Mouse (Mus musculus) adrenal gland, postnatal 10 days (tissue): ENCODE measurements around the gene Nom1. TPM values are rescaled to one million over a fixed set of nuclear protein-coding genes. Genes with fewer than 3 reads are reported as not detected.
"Not testable (repeated sequence)": the region's sequence is repeated elsewhere in the genome, so short reads cannot be mapped to it uniquely, and the experiment has no call there.

Experiments used
- DNase-seq: peaks from one replicate; pipeline ENCODE4 v3.0.0; 2021; ENCODE audit warnings: mixed read lengths
- long read RNA-seq, 2 experiments: library from polyadenylated mRNA; stranded (forward); transcript quantifications; one replicate each; pipeline ENCODE4 v2.0.0; 2021
- total RNA-seq, 2 experiments: library from RNA; stranded (reverse); gene quantifications; 2 replicates each; pipeline ENCODE4 v1.2.3; 2021

Nom1 gene
- 10 to 100 TPM; 28.8 to 30.4 TPM for total RNA-seq
- long read RNA-seq, experiment 1, full-length matches to known transcripts: 41 of 74 reads
- long read RNA-seq, experiment 1, partial matches to known transcripts: 8 of 74 reads
- long read RNA-seq, experiment 1, other reads (novel, unspliced or antisense): 25 of 74 reads
- long read RNA-seq, experiment 2, full-length matches to known transcripts: 37 of 60 reads
- long read RNA-seq, experiment 2, partial matches to known transcripts: 16 of 60 reads
- long read RNA-seq, experiment 2, other reads (novel, unspliced or antisense): 7 of 60 reads

DNA sequence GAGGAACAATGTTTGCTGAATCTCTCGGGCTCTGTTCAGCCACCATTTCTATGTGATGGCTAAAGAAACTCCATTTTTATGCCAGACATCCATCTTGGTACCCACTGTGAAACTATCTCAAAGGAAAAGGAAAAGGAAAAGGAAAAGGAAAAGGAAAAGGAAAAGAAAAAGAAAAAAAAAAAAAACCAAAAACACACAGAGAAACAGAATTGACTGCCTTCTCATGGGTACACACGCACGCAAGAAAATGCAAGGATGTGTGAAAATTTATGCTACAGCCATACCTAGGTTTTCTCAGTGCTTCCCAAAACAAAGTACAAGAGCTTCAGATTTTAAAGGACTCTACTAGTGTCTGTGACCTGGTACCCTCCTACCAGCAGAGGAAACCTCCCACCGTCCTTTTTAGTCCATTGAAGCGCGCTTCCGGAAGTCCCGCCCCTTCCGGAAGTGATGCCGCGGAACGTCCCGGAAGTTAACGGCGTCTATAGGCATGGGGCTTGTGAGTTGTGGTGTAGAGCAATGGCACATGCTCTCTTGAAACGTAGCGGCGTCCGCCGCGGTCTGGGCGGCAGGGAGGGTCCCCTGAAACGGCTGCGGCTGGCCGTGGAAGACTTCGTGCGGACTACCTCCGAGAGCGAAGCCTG, at the start of gene Nom1:
TSS of gene Nom1 (plus strand) at position 437 of the 644 bp plus-strand sequence.
- peak; percentile 95 for DNase-seq

DNA sequence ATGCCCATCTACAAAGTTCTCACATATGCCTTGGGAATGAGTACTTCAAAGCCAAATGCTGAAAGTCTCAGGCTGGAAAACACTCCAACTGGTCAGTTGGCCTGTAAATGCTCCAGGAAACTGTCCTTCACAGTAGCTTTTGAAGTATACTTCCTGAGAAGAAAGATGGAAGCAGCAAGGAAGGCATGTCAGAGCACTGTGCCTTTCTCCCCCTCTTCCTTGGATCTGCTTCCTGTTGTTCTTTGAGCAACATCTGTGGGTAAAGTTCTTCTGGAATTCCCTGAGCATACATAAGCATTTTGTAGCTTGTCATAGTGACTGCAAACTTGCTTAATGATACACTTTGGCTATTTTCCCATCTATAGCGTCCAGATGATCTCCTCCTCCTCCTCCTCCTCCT, 46.9 kb upstream of the Nom1 start:
- DNase-seq: no peak

GRCm38 (mm10) chr5:29388181-29388943, 46.1 kb upstream of the Nom1 start:
- peak; percentile 16 for DNase-seq

- DNase-seq: peak; percentile 94
Observed at GRCm38 (mm10) chr5:29388944-29389765, 45.3 kb upstream of the Nom1 start.

- peak; percentile 79 for DNase-seq
Observed at GRCm38 (mm10) chr5:29398427-29398826, 36.0 kb upstream of the Nom1 start.

DNA sequence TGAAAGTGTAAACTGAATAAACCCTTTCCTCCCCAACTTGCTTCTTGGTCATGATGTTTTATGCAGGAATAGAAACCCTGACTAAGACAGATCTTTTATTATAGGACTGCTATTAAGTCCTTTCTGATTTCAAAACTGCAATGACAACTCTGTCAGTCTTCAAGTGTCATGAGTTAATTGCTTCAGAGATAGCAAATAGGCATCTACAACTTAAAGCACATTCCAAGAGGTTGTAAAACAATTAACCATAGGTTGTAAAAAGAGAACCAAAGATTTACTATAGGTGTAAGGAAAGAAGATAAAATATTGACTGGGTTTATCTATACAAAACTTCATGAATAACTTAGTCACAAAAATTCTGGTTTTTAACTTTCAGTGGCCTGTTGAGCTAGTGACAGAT, 23.6 kb upstream of the Nom1 start:
- DNase-seq: no peak

- DNase-seq: no peak
Observed at GRCm38 (mm10) chr5:29413041-29413440, 21.4 kb upstream of the Nom1 start.

DNA sequence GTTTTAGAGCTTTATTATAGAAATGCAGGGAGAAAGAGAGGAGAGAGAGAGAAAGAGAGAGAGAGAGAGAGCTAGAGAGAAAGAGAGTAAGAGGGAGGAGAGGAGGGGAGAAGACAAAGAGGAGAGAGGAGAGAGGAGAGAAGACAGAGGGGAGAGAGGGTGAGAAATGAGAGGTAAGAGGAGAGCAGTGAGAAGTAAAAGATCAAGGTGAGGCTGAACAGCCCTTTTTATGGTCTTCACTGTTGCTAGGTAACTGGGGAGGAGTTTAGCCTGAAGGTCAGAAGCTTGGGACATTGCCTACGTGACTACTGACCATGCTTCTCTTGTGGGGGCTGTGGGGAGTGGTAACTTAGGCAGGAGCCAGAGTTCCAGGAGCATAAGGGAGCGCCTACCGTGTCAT, 11.1 kb upstream of the Nom1 start:
- DNase-seq: not testable (repeated sequence)

GRCm38 (mm10) chr5:29434872-29435358, 451 bp downstream of the Nom1 start:
- peak; percentile 72 for DNase-seq

DNA sequence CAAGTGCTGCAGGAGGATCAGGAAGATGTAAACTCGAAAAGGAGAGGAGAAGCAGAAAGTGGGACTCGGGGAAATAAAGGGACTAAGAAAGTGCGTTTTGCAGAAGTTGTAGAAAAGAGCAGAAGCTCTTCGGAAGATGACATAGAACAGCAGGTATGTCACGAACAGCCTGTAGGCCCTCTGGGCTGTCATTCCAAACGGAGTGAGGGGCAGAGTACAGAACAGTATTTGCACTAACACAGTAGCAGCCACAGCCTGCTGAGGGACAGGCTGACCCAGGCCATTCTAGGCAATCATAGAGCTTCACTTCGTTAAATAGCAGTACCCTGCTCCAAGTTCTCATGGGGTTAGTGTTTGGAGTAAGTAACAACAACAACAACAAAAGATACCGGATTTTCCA, 1.0 kb downstream of the Nom1 start:
- DNase-seq: no peak

GRCm38 (mm10) chr5:29436728-29437127, 2.3 kb downstream of the Nom1 start:
- not testable (repeated sequence) for DNase-seq

GRCm38 (mm10) chr5:29445275-29445674, 10.8 kb downstream of the Nom1 start:
- no peak for DNase-seq

DNA sequence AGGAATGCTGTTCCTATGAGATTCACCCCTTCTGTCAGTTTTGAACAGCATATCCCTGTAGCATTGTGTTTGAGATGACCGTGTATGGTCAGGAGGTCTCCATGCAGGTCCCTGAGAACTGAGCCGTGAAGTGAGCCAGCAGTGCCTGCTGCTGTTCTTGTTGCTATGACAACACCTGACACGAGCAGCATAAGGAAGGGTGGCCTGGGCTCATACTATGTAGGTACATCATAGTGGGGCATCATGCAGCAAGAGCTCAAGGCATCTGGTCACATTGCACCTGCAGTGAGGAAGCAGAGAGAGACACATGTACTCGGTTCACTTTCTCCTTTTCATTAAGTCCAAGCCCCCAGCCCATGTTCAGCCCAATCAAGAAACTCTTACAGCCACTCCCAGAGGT, 17.9 kb downstream of the Nom1 start:
- DNase-seq: no peak

- DNase-seq: no peak
Observed at GRCm38 (mm10) chr5:29456895-29457656, 22.6 kb downstream of the Nom1 start.

- DNase-seq: no peak
Observed at GRCm38 (mm10) chr5:29462943-29463686, 28.7 kb downstream of the Nom1 start.

- peak; percentile 16 for DNase-seq
Observed at GRCm38 (mm10) chr5:29467489-29468350, 33.3 kb downstream of the Nom1 start.

- no peak for DNase-seq
Observed at GRCm38 (mm10) chr5:29468351-29469065, 34.0 kb downstream of the Nom1 start.

GRCm38 (mm10) chr5:29469501-29469900, 35.0 kb downstream of the Nom1 start:
- DNase-seq: no peak

- no peak for DNase-seq
Observed at GRCm38 (mm10) chr5:29470271-29470670, 35.8 kb downstream of the Nom1 start.
